Mouse (Mus musculus): ENCODE data around the gene Rhox9.
"Not testable (repeated sequence)": the region's sequence is repeated elsewhere in the genome, so short reads cannot be mapped to it uniquely, and the experiment has no call there.

Rhox9 gene

GRCm38 (mm10) chrX:37901670-37902069, at the start of gene Rhox9:
Gene Rhox9 (minus strand): TSS chrX:37901770.
- not testable (repeated sequence) for DNase-seq (ENCODE audit: extremely low spot score, low read depth, low spot score)

GRCm38 (mm10) chrX:37916311-37916710, 14.7 kb upstream of the Rhox9 start:
- DNase-seq (ENCODE audit: extremely low spot score, low read depth, low spot score): no peak

GRCm38 (mm10) chrX:37908581-37908980, 7.0 kb upstream of the Rhox9 start:
- no peak for DNase-seq (ENCODE audit: extremely low spot score, low read depth, low spot score)

DNA sequence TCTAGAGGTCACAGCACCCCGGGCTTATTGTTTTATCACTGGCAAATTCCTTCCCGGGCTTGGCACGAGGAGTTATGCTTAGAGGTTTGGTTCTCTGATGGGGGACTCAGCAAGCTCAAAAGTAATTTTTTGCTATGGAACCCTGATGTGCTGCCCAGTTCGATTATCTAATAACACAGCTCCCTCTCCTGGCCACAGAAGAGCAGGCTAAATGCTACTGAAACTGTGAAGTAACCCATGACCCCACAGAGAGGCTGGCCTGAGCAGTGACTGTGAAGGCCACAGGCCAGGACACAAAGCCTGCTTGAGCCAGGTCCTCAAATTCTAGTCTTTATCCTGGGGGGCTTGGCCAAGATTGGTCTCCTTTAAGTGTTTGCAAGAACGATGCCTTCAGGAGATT, 2.2 kb upstream of the Rhox9 start:
- no peak for DNase-seq (ENCODE audit: extremely low spot score, low read depth, low spot score)

GRCm38 (mm10) chrX:37897132-37897531, 4.4 kb downstream of the Rhox9 start, which contains the start of gene Rhox7b:
Gene Rhox7b (minus strand): TSS chrX:37897232.
- not testable (repeated sequence) for DNase-seq (ENCODE audit: extremely low spot score, low read depth, low spot score)

DNA sequence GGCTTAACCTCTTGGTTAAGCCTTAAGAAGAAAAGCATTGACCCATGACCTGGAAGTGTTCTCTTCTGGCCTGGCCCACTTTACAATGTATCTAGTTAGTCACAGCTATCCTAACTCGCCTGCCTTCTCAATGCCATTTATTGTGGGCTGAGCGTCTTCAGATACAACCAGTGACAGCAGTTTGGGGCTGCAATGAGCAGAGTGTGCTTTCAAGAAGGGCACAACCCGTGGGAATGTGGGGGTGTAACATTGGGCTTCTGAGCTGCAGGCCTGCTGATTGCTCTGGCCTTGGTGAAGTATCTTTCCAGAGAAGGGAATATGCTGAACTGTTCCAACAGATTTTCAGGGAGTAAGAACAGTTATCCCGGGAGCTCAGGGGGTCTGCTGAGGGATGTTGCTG, 22.7 kb downstream of the Rhox9 start, which contains the start of gene Rhox8:
Rhox8 (minus strand) TSS at position 101 of the 400 bp plus-strand sequence.
- no peak for DNase-seq (ENCODE audit: extremely low spot score, low read depth, low spot score)

DNA sequence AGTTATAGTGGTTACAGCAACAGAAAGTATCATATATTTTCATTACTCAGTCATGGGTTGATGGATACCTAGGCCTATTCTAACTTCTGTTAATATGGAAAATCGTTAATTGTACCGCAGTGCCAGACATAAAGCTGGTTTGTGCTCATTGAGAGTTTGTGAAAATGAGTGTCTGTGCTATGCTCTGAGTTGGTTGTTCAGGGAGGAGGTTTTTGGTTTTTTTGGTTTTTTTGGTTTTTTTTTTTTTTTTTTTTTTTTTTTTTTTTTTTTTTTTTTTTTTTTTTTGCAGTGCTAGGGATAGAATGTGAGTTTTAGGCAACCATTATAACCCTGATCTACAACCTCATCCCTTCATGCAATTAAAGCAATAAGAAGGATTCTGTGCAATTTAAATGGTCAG, 29.9 kb downstream of the Rhox9 start:
- DNase-seq (ENCODE audit: extremely low spot score, low read depth, low spot score): no peak
